Mouse (Mus musculus): Measurements from ENCODE around the gene Cdc42bpa. TPM values are rescaled to one million over a fixed set of nuclear protein-coding genes. Genes with fewer than 3 reads are reported as not detected.

Gene Cdc42bpa
- total RNA-seq, 2 experiments from 2014 or later: 44.3 to 48.1 TPM

- DNase-seq (ENCODE audit: low spot score in 2 of 2): no peak
These were observed 200.9 kb downstream of the Cdc42bpa start for GRCm38 (mm10) chr1:180161160-180161559.

- DNase-seq (ENCODE audit: low spot score in 2 of 2): no peak
These were observed 201.5 kb downstream of the Cdc42bpa start for GRCm38 (mm10) chr1:180161566-180162355.

- DNase-seq (ENCODE audit: low spot score in 2 of 2): no peak
These were observed 202.7 kb downstream of the Cdc42bpa start for GRCm38 (mm10) chr1:180162986-180163385.

- no peak for DNase-seq (ENCODE audit: low spot score in 2 of 2)
These were observed 206.3 kb downstream of the Cdc42bpa start for GRCm38 (mm10) chr1:180166533-180166932.

- DNase-seq (ENCODE audit: low spot score in 2 of 2): no peak
These were observed 208.0 kb downstream of the Cdc42bpa start for GRCm38 (mm10) chr1:180168294-180168693.

GRCm38 (mm10) chr1:180169161-180169560, 208.9 kb downstream of the Cdc42bpa start:
- no peak for DNase-seq (ENCODE audit: low spot score in 2 of 2)

- DNase-seq (ENCODE audit: low spot score in 2 of 2): no peak
These were observed 209.8 kb downstream of the Cdc42bpa start for GRCm38 (mm10) chr1:180170071-180170470.

GRCm38 (mm10) chr1:180171883-180172282, 211.6 kb downstream of the Cdc42bpa start:
- DNase-seq (ENCODE audit: low spot score in 2 of 2): no peak

- no peak for DNase-seq (ENCODE audit: low spot score in 2 of 2)
These were observed 212.3 kb downstream of the Cdc42bpa start for GRCm38 (mm10) chr1:180172600-180172999.

GRCm38 (mm10) chr1:180173017-180173416, 212.7 kb downstream of the Cdc42bpa start:
- no peak for DNase-seq (ENCODE audit: low spot score in 2 of 2)

- DNase-seq (ENCODE audit: low spot score in 2 of 2): no peak
These were observed 214.4 kb downstream of the Cdc42bpa start for GRCm38 (mm10) chr1:180174718-180175117.

- DNase-seq (ENCODE audit: low spot score in 2 of 2): no peak
These were observed 214.9 kb downstream of the Cdc42bpa start for GRCm38 (mm10) chr1:180175167-180175566.

- DNase-seq (ENCODE audit: low spot score in 2 of 2): no peak
These were observed 215.4 kb downstream of the Cdc42bpa start for GRCm38 (mm10) chr1:180175635-180176034.

GRCm38 (mm10) chr1:180176784-180177183, 216.5 kb downstream of the Cdc42bpa start:
- no peak for DNase-seq (ENCODE audit: low spot score in 2 of 2)

- no peak for DNase-seq (ENCODE audit: low spot score in 2 of 2)
These were observed 218.1 kb downstream of the Cdc42bpa start for GRCm38 (mm10) chr1:180178340-180178739.

GRCm38 (mm10) chr1:180179100-180179499, 218.8 kb downstream of the Cdc42bpa start:
- DNase-seq (ENCODE audit: low spot score in 2 of 2): no peak

- no peak for DNase-seq (ENCODE audit: low spot score in 2 of 2)
These were observed 219.6 kb downstream of the Cdc42bpa start for GRCm38 (mm10) chr1:180179840-180180239.

GRCm38 (mm10) chr1:180181304-180181965, 221.2 kb downstream of the Cdc42bpa start:
- no peak for DNase-seq (ENCODE audit: low spot score in 2 of 2)

GRCm38 (mm10) chr1:180181966-180182319, 221.7 kb downstream of the Cdc42bpa start:
- no peak for DNase-seq (ENCODE audit: low spot score in 2 of 2)

GRCm38 (mm10) chr1:180182731-180183130, 222.5 kb downstream of the Cdc42bpa start:
- no peak for DNase-seq (ENCODE audit: low spot score in 2 of 2)

- DNase-seq (ENCODE audit: low spot score in 2 of 2): no peak
These were observed 223.4 kb downstream of the Cdc42bpa start for GRCm38 (mm10) chr1:180183525-180184159.

- DNase-seq (ENCODE audit: low spot score in 2 of 2): no peak
These were observed 224.5 kb downstream of the Cdc42bpa start for GRCm38 (mm10) chr1:180184768-180185167.

All from adrenal gland, adult 18-20 months (tissue).